Mouse (Mus musculus) c-Kit-positive CD71-negative TER-119-negative erythroid progenitor cells, embryonic 14.5 days (primary cell): ENCODE results near the gene Pusl1.

Experiments used
- DNase-seq: peaks from one replicate; pipeline ENCODE4 v3.0.0-alpha.2; 2013; ENCODE audit warnings: low read depth

The Pusl1 gene

DNA sequence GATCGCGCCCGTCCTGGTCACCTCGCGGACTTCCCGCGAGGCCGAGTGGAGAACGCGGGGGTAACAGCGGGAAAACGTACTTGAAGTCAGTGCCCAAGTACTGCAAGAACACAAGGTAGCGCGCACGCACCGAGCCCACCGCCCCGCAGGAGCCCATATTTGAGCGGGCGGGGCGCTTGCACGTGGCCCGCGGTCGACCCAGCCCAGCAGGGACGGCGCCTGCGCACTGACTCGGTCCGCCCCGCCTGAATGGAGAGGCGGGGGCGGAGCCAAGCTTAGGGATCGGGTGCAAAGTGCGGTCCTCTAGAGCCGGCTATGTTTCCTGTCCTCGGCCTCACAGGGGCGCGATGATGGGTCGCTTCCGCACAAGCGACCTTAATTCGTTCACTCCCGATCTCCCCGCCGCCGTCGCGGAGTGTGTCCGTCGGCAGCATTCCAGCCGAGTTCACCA is at the start of gene Pusl1, which contains the start of gene Acap3:
Gene Pusl1 (minus strand): TSS at position 231 of the 451 bp plus-strand sequence.
Gene Acap3 (plus strand): TSS at position 272 of the 451 bp plus-strand sequence.
- DNase-seq: peak; percentile 92

DNA sequence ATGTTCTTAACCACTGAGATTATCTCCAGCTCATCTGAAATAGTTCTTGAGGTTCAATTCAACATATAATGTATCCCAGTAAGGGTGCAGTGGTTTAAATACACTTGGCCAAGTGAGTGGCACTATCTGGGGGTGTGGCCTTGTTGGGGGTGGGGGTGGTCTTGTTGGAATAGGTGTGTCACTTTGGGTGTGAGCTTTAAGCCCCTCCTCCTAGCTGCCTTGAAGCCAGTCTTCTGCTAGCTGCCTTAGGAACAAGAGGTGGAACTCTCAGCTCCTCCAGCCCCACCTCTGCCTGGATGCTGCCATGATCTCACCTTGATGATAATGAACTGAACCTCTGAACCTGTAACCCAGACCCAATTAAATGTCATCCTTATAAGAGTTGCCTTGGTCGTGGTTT is 40.5 kb upstream of the Pusl1 start:
- DNase-seq: no peak

- no peak for DNase-seq
Measured at GRCm38 (mm10) chr4:155908751-155909150, 17.2 kb upstream of the Pusl1 start.

DNA sequence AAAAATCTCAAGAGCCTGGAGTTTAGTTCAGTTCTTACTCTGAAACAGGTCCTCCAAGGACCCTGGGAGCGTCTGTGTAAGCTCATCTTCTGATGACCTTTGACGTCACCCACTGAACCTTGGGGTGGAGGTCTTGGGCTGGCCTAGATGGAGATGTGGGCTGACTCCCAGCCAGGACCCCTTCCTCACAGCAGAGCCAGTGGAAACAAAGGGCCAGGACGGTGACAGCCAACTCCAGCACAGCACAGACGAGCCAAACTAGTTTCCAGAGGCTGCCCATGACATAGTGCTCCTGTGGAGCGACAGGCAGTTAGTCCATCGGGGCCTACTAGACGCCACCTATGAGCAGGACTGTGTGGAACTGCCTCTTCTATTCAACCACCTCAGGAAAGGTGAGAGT is 16.7 kb upstream of the Pusl1 start:
- no peak for DNase-seq

DNA sequence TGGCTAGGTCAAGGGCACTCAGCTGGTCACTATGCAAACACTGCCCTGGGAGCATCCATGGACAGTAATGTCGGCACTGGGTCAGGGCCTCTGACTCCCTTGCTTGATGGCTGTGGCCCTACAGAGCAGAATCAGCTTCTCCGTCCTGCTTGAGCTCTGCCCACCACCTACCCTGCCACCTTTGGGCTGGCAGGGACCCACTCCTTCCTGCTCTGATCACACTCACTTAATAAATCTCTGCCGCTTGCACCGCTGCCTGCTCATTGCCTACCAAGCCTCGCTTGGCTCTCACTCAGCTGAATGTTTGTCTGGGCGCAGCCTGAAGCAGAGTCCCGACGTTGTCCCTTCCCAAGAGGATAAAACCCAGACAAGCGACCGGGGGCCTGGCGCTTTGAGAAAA is 15.4 kb upstream of the Pusl1 start:
- DNase-seq: no peak

DNA sequence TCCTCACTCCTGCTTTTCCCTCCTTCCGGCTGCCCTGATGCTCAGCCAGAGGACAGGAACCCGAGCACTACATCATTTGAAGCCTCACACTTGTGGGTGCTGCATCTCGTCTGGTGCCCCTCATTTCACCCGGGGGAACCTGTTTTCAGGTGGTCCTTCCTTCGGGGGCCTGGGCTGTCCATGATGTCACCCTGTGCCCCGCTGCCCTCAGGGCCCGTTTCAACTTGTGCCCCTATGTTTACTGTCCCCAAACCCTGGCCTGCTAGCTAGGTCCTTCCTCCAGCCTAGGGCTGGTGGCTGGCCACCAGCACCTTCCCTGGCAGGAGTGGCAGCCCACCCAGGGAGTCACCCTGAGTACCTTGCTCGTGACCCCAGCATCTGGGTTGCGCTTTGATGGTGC is 14.5 kb upstream of the Pusl1 start:
- DNase-seq: no peak

- no peak for DNase-seq
Measured at GRCm38 (mm10) chr4:155905634-155906033, 14.1 kb upstream of the Pusl1 start.

- no peak for DNase-seq
Measured at GRCm38 (mm10) chr4:155904318-155905102, 12.9 kb upstream of the Pusl1 start.

DNA sequence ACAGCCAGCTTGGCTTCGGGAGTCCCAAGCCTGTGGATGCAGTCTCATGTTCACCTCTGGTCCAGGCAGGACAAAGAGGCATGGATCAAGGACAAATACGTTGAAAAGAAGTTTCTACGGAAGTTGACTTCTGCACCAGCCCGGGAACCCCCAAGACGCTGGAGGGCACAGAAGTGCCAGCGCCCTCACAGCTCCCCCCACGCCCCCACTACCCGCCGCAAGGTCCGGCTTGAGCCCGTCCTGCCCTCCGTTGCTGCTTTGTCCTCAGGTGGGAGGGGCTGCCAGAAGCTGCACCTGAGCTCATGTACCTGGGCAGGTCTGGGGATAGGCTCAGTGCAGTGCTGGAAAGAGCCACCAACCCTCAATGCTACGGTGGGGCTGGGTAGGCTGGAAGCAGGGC is 11.7 kb upstream of the Pusl1 start:
- DNase-seq: no peak

DNA sequence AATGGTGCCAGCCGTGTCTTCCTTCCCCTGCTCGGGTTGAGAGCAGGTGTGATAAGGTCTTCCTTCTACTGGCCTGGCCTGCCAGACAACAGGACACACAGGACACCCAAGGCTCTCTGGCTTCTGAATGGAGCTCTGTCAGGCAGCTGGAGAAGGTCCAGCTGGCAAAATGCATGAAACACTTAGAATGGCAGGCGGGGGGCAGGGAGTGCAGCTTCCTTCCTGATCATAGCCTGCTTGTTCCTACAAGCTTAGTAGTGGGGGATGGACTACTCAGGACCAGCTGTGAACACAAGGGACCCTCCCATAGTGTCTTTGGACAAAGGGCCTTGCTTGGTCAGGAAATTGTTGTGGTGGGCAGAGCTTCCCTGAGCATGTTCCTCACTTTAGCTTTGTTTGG is 9.6 kb upstream of the Pusl1 start:
- no peak for DNase-seq

GRCm38 (mm10) chr4:155899355-155899754 is 7.8 kb upstream of the Pusl1 start:
- no peak for DNase-seq

DNA sequence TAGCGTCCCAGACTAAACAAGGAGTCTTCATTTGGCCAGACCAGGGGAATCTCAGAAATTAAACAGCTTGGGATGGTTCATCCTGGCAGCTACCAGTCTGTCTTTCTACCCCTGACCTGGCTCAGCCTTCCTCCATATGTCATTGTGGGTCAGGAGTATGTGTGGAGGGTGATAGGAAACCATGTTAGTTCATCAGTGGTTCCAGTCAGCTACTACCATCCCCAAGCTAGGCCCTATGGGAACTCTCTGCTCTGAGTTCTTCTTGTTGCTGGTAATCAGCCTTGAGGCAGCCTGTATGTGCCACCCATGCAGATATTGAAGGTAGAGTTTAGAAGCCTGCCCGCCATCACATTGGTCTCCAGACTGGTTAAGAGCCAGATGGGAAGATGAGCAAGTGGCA is 6.7 kb upstream of the Pusl1 start:
- no peak for DNase-seq

DNA sequence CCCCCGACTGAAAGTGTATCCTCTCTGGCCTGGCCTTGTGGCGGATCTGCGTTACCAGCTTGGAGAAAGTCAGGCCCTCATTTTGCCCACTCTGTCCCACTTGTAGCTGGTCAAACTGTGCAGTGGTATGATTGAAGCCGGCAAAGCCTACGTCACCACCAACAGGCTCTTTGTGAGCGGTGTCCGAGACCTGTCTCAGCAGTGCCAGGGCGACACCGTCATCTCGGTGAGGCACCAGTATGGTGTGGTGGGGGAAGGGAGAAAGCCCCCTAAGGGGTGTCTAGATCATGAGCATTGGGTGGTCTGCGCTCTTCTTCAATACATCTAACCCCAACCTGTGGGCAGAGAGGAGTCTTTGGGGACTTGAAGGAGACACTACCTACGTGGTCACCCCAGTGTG is 4.9 kb upstream of the Pusl1 start:
- DNase-seq: no peak

DNA sequence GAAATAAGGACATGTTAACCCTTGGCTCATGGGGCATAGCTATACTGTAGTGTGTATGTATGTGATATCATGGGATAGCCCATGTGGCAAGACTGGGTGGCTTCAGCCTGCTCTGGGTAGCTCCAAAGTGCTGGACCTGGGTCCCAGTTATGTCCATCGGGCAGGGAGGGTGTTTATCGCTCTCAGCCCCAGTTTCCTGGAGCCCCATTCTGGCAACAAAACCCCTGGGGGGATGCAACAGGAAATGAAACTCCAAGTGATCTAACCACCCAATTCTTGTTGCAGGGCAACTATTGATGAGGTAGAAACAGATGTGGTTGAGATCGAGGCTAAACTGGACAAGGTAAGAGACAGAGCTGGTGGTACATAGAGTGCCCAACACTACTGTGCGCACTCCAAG is 4.2 kb upstream of the Pusl1 start:
- no peak for DNase-seq

GRCm38 (mm10) chr4:155895216-155895615 is 3.6 kb upstream of the Pusl1 start:
- no peak for DNase-seq

DNA sequence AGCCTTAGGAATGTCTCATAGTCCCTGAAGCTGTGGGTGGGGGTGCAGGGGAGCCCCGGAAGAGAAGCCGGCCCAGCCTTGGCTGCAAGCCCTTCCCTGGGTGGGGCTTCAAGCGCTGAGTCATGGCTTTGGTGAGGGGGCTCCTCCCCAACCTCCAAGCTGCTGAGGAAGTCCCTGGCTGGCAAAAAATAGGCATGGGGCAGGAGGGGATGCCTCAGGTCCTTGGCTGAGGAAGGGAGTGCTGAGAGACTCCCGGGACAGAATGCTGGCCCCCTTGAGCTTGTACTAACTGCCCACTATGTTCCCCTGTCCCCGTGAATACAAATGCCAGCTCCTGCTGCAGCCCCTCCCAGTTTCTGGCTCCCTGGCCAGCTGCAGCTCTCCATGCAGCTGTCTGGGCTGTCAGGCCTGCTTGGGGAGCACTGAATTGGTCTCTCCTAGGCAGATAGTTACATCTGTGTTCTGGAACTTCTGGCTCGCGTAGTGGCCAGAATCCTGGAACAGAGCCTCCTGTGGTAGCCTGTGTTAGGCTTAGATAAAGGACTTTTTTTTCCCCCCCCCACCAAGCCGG is 2.8 kb upstream of the Pusl1 start:
- DNase-seq: peak; percentile 61

DNA sequence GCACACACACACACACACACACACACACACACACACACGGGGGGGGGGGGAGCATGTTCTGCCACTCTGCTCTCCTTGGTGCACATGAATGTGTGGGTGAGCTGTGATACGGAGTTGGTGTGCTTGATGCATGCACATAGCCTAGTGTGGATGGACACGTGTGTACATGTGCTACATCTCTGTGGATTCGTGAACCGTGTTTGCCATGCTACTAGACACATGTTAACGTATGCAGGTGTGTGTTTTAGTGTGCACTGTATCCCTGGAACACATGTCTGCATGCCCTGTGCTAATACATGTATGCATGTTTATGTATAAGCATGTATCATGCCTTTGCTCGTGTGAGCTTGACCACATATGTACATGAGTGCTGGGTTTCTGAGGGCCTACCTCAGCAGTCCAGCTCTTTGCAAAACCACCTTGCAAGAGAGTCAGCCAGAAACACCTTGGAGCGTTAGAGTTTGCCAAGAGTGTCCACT is 1.7 kb upstream of the Pusl1 start:
- no peak for DNase-seq

- DNase-seq: no peak
Measured at GRCm38 (mm10) chr4:155892438-155893211, 1.0 kb upstream of the Pusl1 start.

- peak; percentile 60 for DNase-seq
Measured at GRCm38 (mm10) chr4:155892017-155892416, 436 bp upstream of the Pusl1 start.

DNA sequence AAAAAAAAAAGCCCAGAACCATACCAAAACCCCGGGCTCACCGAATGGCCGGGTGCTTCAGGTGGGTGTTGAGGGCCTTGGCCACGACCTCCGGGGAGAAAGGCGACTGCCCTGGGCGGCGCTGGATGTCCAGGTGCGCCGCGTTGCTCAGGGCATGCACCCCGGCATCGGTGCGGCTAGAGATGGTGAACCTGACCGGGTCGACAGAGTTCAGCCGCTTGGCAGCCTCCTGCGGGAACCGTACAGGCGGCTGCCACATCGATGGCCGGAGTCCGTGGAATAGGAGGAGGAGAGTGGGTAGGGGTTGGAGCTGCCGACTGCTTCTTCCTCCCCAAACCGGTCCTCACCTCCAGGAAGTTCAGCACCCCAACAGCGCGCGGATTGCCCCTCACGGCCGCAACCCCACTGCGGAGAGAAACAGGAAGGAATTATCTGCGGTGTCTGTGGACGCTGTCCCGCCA is 540 bp downstream of the Pusl1 start:
- DNase-seq: no peak

DNA sequence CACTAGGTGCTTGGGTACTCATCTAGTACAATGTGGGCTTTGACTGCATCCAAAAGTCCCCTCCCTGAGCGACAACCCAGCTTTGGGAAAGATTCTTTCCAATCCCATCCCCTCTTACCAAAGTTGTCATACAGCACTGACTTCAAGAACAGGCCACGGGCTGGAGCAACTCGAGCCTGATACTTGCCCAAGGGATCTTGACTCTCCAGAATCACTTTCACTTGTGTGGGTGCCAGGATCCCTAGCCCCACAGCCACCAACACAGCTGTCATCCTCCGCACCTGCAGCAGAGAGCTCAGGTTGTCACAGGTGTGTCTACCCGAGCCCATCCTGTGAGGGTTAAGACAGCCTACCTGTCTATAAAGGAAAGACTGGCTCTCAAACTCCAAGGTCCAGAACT is 2.3 kb downstream of the Pusl1 start:
- DNase-seq: no peak

DNA sequence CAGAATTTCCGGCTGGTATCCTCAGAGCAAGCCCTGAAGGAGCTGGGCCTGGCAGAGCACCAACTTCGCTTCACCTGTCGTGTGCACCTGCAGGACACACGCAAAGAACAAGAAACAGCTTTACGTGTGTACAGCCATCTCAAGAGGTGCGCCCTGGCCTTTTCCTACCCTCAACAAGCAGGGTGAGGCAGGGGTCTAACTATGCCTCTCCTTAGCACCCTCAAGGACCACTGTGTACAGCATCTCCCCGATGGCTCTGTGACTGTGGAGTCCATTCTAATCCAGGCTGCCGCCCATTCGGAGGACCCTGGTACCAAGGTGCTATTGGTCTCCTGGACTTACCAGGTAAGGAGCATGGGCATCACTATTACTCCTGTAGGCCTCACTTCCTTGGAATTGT is 3.4 kb downstream of the Pusl1 start:
- DNase-seq: no peak

DNA sequence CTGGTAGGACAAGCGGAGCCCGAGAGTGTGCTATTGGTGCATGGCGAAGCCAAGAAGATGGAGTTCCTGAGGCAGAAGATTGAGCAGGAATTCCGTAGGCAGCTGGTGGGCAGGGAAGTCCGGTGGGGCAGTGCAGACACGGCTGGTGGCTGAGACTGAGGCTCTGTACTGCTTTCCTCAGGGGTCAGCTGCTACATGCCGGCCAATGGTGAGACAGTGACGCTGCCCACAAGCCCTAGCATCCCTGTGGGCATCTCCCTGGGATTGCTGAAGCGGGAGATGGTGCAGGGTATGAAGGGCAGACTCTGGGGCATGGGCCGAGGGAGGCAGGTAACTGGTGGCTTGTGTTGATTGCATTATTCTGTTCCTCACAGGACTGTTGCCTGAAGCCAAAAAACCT is 3.9 kb downstream of the Pusl1 start:
- DNase-seq: no peak
